Mouse (Mus musculus) heart, embryonic 12.5 days (tissue): ENCODE data around the gene Tor1a. TPM values are rescaled to one million over a fixed set of nuclear protein-coding genes. Genes with fewer than 3 reads are reported as not detected.

ENCODE experiments used
- ATAC-seq: fragments of 200-750 bp; cut with Nextera tagmentation; 2 replicates; pipeline ENCODE4 v1.8.0; 2017; ENCODE audit warnings: moderate TSS enrichment, moderate library complexity; ENCODE audit not compliant: insufficient number of reproducible peaks, low FRiP score
- H3K27ac ChIP-seq: fragments of 300-500 bp; sonication (generic); 2 replicates; pipeline ENCODE4 v1.5.1; 2016; ENCODE audit warnings: mild to moderate bottlenecking, moderate library complexity; ENCODE audit not compliant: poor library complexity, severe bottlenecking
- H3K27me3 ChIP-seq: fragments of 300-500 bp; sonication (generic); replicated peaks from 2 replicates; pipeline ENCODE4 v1.6.1; 2016; ENCODE audit warnings: mild to moderate bottlenecking, moderate library complexity
- H3K36me3 ChIP-seq: fragments of 300-500 bp; sonication (generic); 2 replicates; pipeline ENCODE4 v1.6.1; 2016; ENCODE audit warnings: mild to moderate bottlenecking, moderate library complexity
- H3K4me1 ChIP-seq: fragments of 300-500 bp; sonication (generic); replicated peaks from 2 replicates; pipeline ENCODE4 v1.6.1; 2016; ENCODE audit warnings: mild to moderate bottlenecking
- H3K4me2 ChIP-seq: fragments of 300-500 bp; sonication (generic); 2 replicates; pipeline ENCODE4 v1.6.1; 2016; ENCODE audit warnings: mild to moderate bottlenecking, moderate library complexity
- H3K4me3 ChIP-seq: fragments of 300-500 bp; sonication (generic); 2 replicates; pipeline ENCODE4 v1.5.1; 2016; ENCODE audit warnings: mild to moderate bottlenecking
- H3K9ac ChIP-seq: fragments of 300-500 bp; sonication (generic); 2 replicates; pipeline ENCODE4 v1.6.1; 2016; ENCODE audit warnings: mild to moderate bottlenecking, moderate library complexity
- H3K9me3 ChIP-seq: fragments of 300-500 bp; sonication (generic); replicated peaks from 2 replicates; pipeline ENCODE4 v1.6.1; 2016; ENCODE audit warnings: mild to moderate bottlenecking, moderate library complexity
- WGBS: fragments of 180-500 bp; shearing (Covaris S2); methylation state at CpG from one replicate; pipeline ENCODE4 v1.1.7; 2016; 5-methylcytosine and 5-hydroxymethylcytosine counted together
- polyA plus RNA-seq: library from polyadenylated mRNA; unstranded; fragments of >200 nt; fragmentation: Nextera tagmentation; extraction: Ambion mirVana; gene quantifications from 2 replicates; pipeline ENCODE4 v1.2.1, GENCODE M21; 2016

Tor1a gene
- polyA plus RNA-seq, result 56.4 TPM in 2 replicates

DNA sequence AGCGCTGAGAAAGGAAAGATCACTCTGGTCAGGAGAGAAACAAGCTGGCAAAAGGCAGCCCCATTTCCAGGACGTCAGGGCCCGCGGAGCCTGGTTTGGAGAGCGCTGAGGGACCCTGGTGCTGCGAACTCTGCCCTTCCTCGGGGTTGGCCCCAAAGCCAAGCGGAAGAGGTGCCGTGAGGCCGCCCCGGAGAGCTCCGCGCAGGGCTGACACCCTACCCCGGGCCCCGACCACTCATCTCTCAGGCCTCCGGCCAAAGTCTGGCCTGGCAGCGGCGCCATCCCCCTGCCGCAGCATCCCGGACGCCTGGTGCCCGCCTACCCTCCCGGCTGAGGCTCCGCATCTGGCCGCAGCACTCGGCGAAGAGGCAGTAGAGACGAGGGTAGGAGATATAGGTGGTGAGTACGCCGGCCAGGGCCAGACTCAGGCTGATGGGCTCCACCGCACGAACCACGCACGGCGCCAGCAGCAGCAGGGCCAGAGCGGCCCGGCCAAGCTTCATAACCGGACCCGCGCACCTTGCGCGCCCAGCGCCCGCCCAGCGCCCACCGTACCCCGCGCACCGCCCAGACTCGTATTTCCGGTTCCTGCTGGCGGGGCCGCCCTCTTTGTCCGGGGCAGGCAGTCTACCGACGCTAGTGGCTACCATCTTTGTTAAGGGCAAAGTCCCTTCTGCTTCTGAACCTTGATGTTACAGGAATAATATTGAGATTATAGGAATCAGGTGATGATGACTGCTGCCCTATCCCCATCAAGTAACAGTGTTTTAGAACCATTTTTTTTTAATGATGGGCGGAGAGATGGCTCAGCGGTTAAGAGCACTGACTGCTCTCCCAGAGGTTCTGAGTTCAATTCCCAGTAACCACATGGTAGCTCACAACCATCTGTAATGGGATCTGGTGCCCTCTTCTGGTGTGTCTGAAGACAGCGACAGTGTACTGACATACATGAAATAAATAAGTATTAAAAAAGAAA is at the start of gene Tor1a:
Gene Tor1a (minus strand): TSS at position 582 of the 976 bp plus-strand sequence.
- Histone ChIP-seq H3K4me3 (peak within 1 kb of the TSS; percentile 95), H3K27me3 (no peaks in the 10 kb centered on the region), H3K4me2 (peak within 1 kb of the TSS; percentile 92), H3K27ac (peak within 1 kb of the TSS; percentile 43), H3K9ac (peak within 1 kb of the TSS; percentile 93), H3K9me3 (no peaks in the 10 kb centered on the region), H3K4me1 (peaks cover 15% of the 10 kb centered on the region), H3K36me3 (peaks cover 51% of the 10 kb centered on the region)
- ATAC-seq, result peak; percentile 91
- WGBS, result 2% methylated on average over 59 of the region's 59 CpGs

GRCm38 (mm10) chr2:31013371-31014120 is 45.8 kb upstream of the Tor1a start:
- H3K36me3 ChIP-seq, result peaks cover 70% of the 10 kb centered on the region
- no peaks in the 10 kb centered on the region for H3K27me3 ChIP-seq
- H3K4me3 ChIP-seq, result no peak overlapping the region
- no peak overlapping the region for H3K9ac ChIP-seq
- no peaks in the 10 kb centered on the region for H3K9me3 ChIP-seq
- H3K4me2 ChIP-seq, result no peak overlapping the region
- 67% methylated on average over 14 of the region's 14 CpGs for WGBS
- no peaks in the 10 kb centered on the region for H3K4me1 ChIP-seq
- H3K27ac ChIP-seq, result no peak overlapping the region
- no peak for ATAC-seq

DNA sequence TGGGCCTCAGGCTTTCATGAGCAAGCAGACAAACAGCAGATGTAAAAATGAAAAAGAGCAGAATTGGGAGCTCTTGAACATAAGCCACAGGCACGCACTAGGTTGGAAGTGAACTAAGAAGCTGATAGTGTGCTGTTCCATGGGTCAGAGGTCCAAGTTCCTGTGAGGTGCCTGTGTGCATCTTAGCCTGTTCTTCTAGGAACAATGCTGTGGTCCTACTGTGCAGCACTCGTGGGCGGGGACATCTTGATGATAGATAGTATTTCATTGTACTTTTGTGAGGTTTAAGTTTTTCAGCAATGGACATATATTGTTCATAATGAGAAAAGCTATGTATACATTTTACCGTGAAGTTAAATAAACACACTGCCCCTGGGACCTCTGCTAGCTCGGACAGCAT is 39.5 kb upstream of the Tor1a start:
- no peak overlapping the region for H3K9ac ChIP-seq
- peaks cover 32% of the 10 kb centered on the region for H3K4me1 ChIP-seq
- no peak for ATAC-seq
- 82% methylated on average over 5 of the region's 5 CpGs for WGBS
- H3K36me3 ChIP-seq, result peaks cover 63% of the 10 kb centered on the region
- no peaks in the 10 kb centered on the region for H3K9me3 ChIP-seq
- H3K4me2 ChIP-seq, result no peak overlapping the region
- peak overlapping the region; percentile 95 for H3K27ac ChIP-seq
- no peaks in the 10 kb centered on the region for H3K27me3 ChIP-seq
- H3K4me3 ChIP-seq, result no peak overlapping the region

GRCm38 (mm10) chr2:31006434-31006833 is 38.7 kb upstream of the Tor1a start:
- H3K27me3 ChIP-seq, result no peaks in the 10 kb centered on the region
- H3K4me3 ChIP-seq, result no peak overlapping the region
- peak overlapping the region; percentile 56 for H3K9ac ChIP-seq
- peaks cover 32% of the 10 kb centered on the region for H3K4me1 ChIP-seq
- 14% methylated on average over 5 of the region's 5 CpGs for WGBS
- H3K36me3 ChIP-seq, result peaks cover 64% of the 10 kb centered on the region
- peak overlapping the region; percentile 95 for H3K27ac ChIP-seq
- peak overlapping the region; percentile 48 for H3K4me2 ChIP-seq
- H3K9me3 ChIP-seq, result no peaks in the 10 kb centered on the region
- ATAC-seq, result peak; percentile 72

GRCm38 (mm10) chr2:31005453-31005852 is 37.7 kb upstream of the Tor1a start:
- Histone ChIP-seq H3K36me3 (peaks cover 56% of the 10 kb centered on the region), H3K4me2 (peak overlapping the region; percentile 48; the same call in 1 of the 2 replicates), H3K4me3 (no peak overlapping the region), H3K27me3 (no peaks in the 10 kb centered on the region), H3K4me1 (peaks cover 32% of the 10 kb centered on the region), H3K9ac (0 out of 2 replicates have a peak overlapping the region, but pooled peaks have one; percentile 56), H3K9me3 (no peaks in the 10 kb centered on the region), H3K27ac (peak overlapping the region; percentile 95)
- no peak for ATAC-seq
- WGBS, result 58% methylated on average over 2 of the region's 2 CpGs

DNA sequence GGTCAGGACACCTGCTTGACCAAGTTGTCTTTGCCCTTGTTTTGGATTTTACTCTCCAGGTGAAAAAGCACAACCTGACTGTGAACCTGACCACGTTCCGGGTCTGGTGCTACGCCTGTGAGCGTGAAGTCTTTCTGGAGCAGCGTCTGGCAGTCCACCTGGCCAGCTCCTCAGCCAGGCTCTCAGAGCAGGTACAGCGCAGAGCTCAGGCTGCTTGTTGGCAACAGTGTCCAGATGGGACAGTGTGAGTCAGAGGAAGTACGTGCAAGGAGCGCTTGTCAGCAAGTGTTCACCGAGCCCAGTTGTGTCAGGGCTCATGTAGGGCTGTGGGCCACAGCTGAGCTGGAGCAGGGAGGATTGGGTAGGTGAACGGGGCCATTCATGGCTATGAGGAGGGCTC is 35.1 kb upstream of the Tor1a start:
- WGBS, result 86% methylated on average over 10 of the region's 10 CpGs
- H3K4me3 ChIP-seq, result no peak overlapping the region
- H3K27ac ChIP-seq, result no peak overlapping the region
- H3K4me2 ChIP-seq, result no peak overlapping the region
- peaks cover 32% of the 10 kb centered on the region for H3K4me1 ChIP-seq
- H3K27me3 ChIP-seq, result no peaks in the 10 kb centered on the region
- ATAC-seq, result no peak
- H3K9me3 ChIP-seq, result no peaks in the 10 kb centered on the region
- peaks cover 54% of the 10 kb centered on the region for H3K36me3 ChIP-seq
- H3K9ac ChIP-seq, result no peak overlapping the region

DNA sequence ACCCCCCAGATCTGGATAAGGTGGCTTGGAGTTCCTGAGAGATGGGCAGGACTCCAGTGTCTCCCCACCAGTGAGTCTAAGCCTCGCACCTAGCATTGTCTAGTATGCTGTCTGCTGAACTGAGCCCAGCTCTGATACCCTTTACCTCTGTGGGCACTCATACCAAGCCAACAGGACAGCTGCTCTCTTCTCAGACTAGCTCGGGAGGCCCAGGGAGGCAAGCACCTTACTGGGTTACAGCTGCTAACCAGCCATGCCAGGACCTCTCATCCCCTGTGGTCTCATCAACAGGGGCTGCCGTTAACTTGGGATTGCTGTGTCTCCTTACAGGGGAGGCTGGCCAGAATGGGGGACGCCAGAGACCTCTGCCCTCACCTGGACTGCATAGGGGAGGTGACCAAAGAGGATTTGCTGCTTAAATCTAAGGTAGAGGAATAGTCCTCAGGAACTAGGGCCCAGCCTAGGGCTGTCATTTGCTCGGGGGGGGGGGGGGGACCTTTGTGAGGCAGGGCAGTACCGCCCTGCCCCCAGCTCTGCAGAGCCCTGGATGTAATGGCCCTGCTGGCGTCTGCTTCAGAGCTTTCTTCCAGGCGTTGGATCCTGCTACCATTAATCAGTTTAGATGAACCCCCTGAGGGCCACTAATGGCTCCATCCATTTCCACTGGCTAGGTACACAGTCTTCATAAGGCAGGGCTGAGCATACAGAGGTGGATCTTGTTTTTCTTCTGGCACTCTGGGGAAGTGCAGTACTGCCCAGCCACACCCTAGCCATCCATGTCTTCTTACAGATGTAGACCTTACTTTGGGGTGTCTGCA is 30.9 kb upstream of the Tor1a start:
- Histone ChIP-seq H3K27me3 (no peaks in the 10 kb centered on the region), H3K9me3 (no peaks in the 10 kb centered on the region), H3K27ac (no peak overlapping the region), H3K4me1 (peaks cover 25% of the 10 kb centered on the region), H3K4me2 (no peak overlapping the region), H3K9ac (no peak overlapping the region), H3K36me3 (peaks cover 35% of the 10 kb centered on the region), H3K4me3 (no peak overlapping the region)
- no peak for ATAC-seq
- WGBS, result 66% methylated on average over 8 of the region's 8 CpGs

GRCm38 (mm10) chr2:30995432-30995996 is 27.8 kb upstream of the Tor1a start:
- Histone ChIP-seq H3K9ac (peak overlapping the region; percentile 59; the same call in 1 of the 2 replicates), H3K9me3 (no peaks in the 10 kb centered on the region), H3K27ac (peak overlapping the region; percentile 76), H3K4me3 (peak overlapping the region; percentile 24), H3K27me3 (no peaks in the 10 kb centered on the region), H3K4me2 (peak overlapping the region; percentile 58), H3K36me3 (peaks cover 16% of the 10 kb centered on the region), H3K4me1 (peaks cover 25% of the 10 kb centered on the region)
- WGBS, result 60% methylated on average over 11 of the region's 11 CpGs
- 0 out of 2 replicates have a peak, but pooled peaks have one; percentile 40 for ATAC-seq

- Histone ChIP-seq H3K9ac (no peak overlapping the region), H3K27ac (peak overlapping the region; percentile 76; the same call in 1 of the 2 replicates), H3K36me3 (peaks cover 11% of the 10 kb centered on the region), H3K4me2 (no peak overlapping the region), H3K9me3 (no peaks in the 10 kb centered on the region), H3K4me3 (no peak overlapping the region), H3K4me1 (peaks cover 25% of the 10 kb centered on the region), H3K27me3 (no peaks in the 10 kb centered on the region)
- no peak for ATAC-seq
- WGBS, result 94% methylated on average over 4 of the region's 4 CpGs
Observed at GRCm38 (mm10) chr2:30994853-30995252, 27.1 kb upstream of the Tor1a start.

GRCm38 (mm10) chr2:30990221-30990620 is 22.5 kb upstream of the Tor1a start:
- Histone ChIP-seq H3K4me3 (no peak overlapping the region), H3K4me2 (no peak overlapping the region), H3K27ac (no peak overlapping the region), H3K4me1 (peaks cover 18% of the 10 kb centered on the region), H3K9me3 (no peaks in the 10 kb centered on the region), H3K9ac (no peak overlapping the region), H3K36me3 (peaks cover 4% of the 10 kb centered on the region; the same call in 1 of the 2 replicates), H3K27me3 (no peaks in the 10 kb centered on the region)
- ATAC-seq, result no peak
- 70% methylated on average over 9 of the region's 9 CpGs for WGBS
